Mouse (Mus musculus) kidney, postnatal 25 days (tissue): ENCODE results near the gene Srsf2.
A peak's percentile ranks its signal among the peaks of the same experiment; 100 is the strongest.
"Not testable (repeated sequence)": the region's sequence is repeated elsewhere in the genome, so short reads cannot be mapped to it uniquely, and the experiment has no call there.

Source experiments
- DNase-seq, 2 experiments: peaks; one replicate each; pipeline ENCODE4 v3.0.0; 2021; ENCODE audit warnings: mixed read lengths in 2 of 2

Gene Srsf2

DNA sequence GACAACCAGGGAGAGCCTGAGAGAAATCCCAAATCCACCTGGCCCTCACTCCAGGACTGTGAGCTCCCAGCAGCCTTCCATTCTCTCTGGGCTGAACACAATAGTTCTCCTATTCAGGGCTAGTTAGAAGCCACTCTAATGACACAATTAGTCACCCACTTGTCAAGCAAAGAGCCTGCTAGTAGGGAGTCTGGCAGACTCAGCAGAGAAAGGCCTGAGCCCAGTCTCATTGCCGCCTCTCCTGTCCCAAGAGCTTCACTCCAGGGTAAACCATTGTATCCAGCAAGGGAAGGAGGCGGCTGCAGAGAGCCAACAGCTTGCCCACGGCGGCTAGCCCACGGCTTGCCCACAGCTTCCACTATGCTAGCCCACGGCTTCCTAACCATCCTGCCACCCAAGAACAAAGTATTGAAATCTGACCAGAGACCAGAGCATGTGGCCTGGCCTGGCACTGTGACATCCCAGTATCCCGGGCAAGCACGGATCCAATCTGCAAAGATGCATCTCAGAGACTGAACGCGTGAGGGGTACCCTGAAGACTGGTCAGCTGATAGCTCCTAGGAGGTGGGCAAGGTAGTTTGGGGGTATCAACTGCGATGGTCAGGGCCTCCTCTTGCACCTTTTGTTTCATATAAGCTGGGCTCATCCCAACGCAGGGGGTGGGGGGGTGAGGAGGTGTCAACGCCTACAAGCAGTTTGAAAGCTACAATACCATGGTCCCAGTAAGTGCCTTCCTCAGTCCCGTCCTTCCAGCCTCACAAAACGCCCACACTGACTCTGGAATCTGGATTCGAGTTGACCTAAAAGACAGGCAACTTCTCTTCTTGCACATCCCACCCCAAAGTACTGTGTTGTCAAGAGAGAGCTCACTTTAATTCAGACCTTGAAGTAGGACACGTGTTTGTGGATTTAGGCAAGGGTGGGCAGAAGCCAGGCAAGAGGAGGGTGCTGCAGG lies 26.1 kb downstream of the Srsf2 start:
- DNase-seq, result no peak

- no peak for DNase-seq
These were observed 27.7 kb downstream of the Srsf2 start for GRCm38 (mm10) chr11:116825230-116825629.

- not testable (repeated sequence) for DNase-seq
These were observed 29.0 kb downstream of the Srsf2 start for GRCm38 (mm10) chr11:116823885-116824284.

GRCm38 (mm10) chr11:116823255-116823654 lies 29.6 kb downstream of the Srsf2 start:
- DNase-seq, result no peak

DNA sequence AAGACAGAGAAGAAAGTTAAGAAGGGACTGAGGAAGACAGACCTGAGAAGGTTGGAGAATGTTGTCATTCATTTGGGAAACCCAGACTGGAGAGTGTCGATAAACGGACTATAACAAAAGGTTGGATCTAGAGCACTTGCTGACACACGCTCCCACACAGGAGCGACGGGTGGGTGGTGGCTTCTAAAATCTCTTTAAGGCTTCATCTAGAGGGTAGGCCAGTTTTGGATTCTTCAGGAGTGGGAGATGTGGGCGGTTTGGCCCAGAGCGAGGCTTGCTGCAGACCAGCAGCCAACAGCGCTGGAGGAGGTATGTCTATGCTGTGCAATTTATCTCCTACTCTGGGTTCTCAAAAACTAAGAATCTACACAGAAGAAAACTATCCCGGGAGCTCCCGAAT lies 30.3 kb downstream of the Srsf2 start:
- no peak for DNase-seq

DNA sequence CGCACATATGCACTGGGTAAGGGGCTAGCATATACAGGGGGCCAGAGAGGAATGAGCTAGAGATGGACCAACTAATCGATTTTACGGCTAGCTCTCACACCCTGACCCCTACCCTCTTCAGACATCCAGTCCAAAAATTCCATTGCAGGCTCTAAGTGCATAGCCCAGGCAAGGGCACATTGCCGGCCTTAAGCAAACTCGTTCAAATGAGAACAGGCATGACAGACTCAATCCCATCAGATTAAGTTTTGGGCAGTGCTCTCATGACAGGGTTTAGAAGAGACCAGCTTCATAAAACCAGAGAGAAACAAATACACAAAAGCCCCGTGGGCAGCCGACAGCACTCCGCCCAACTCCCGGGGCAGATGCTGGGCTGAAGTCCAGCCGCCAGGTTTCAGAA lies 30.7 kb downstream of the Srsf2 start:
- no peak for DNase-seq

- DNase-seq, result no peak
These were observed 31.6 kb downstream of the Srsf2 start for GRCm38 (mm10) chr11:116821057-116821940.

- DNase-seq, result no peak
These were observed 32.8 kb downstream of the Srsf2 start for GRCm38 (mm10) chr11:116819932-116820593.

GRCm38 (mm10) chr11:116818722-116819121 lies 34.2 kb downstream of the Srsf2 start:
- DNase-seq, result peak in 1 of 2 experiments; percentile 68

- no peak for DNase-seq
These were observed 35.3 kb downstream of the Srsf2 start for GRCm38 (mm10) chr11:116817567-116817966.

GRCm38 (mm10) chr11:116816769-116817168 lies 36.1 kb downstream of the Srsf2 start:
- DNase-seq, result no peak

- DNase-seq, result no peak
These were observed 37.9 kb downstream of the Srsf2 start for GRCm38 (mm10) chr11:116814884-116815415.

DNA sequence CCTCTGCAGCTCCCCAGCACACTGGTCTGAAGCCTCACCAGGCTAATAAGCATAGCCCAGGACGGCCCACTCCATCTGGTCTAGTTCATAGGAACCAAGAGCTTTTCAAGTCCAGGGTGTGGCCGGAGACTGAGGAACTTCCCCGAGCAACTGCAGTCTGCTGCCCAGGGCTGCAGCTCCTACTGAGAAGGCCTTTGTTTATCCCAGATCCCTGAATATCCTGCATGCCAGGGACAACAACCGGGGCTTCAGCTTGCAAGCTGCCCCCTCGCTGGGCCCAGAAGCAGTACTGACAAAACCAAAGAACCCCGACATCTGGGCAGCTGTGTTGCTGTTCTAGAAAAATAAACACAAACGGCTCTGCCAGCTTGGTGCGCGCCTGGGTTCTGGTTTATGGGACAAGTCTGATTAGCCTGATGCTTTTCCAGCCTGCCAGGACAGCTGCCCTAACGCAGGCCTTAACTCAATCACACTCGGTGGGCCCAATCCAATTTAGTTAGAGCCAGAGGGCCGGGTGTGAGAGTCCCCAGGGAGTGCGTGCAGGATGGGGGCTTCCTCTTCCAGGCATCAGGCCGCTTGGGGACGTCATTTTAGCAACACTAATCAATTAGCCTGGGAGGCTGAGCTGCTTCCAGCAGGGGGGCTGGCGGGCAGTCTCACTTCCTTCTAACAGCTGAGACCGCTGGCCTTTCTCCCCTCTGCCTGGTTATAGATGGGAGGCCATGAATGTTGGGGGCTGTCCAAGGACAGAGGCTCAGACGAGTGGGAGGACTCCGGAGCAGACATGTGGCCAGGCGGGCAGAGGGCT lies 38.6 kb downstream of the Srsf2 start:
- DNase-seq, result peak; percentile 65 to 85

- DNase-seq, result no peak
These were observed 39.3 kb downstream of the Srsf2 start for GRCm38 (mm10) chr11:116813610-116814009.

GRCm38 (mm10) chr11:116812793-116813529 lies 39.9 kb downstream of the Srsf2 start:
- DNase-seq, result peak; percentile 39 to 71

DNA sequence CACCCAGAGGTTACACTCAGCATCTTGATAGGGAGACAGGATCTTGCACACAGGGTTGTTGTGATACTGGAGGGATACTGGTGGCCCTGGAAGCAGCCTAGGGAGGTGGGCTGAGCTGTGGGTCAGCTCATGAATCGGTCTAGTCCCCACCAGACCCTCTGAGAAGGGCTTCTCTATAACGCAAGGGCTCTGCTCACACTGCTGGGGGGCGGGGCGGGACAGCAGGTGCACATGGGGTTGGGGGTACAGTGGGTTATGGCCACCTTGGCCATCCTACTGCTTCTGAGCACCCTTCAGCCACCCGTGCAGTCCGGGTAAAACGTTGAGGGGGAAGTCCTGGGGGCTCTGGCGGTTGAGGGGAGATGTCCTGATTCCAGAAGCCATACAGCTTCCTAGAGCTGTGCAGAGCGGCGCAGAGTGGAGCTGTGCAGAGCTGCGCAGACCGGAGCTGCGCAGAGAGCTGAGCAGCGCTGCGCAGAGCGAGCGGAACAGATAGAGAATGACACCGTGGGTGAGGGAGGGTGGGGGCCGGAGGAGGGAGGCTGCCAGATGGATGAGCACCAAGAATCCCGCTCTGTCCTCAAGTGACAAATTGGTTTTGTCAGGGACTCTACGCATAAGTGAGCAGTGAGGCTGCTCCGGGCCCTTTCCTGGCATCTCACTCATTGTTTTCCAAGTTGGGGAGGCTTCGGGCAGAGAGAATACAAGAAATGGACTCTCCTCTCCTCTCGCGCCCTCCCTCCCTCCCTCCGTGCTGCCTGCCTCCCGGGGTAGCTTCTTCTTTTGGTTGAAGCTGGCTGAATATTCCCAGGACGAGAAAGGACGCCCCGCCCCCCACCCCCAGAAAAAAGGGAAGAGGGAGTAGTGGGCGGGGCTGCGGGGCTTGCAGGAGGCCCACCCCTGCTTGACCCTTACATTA lies 41.7 kb downstream of the Srsf2 start:
- DNase-seq, result peak; percentile 55 to 69

GRCm38 (mm10) chr11:116810528-116810927 lies 42.4 kb downstream of the Srsf2 start:
- DNase-seq, result no peak

DNA sequence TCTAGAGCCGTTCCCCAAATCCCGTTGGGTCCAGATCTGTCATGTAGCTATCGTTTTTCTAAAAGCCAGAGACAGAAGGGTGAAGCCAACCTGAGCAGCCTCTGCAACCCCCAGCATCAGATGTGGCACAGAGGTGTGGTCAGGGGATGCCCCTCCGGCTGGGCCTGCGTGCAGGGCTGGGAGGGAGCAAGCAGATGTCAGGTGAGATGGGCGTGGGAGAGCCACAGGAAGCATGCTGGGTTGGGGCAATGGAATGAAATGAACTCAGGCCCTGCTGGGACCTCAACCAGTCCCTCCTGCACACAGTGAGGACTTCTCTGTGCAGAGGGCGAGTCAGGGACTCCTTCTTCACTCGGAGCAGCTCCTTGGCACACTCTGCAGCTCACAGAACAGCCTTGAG lies 43.4 kb downstream of the Srsf2 start:
- DNase-seq, result no peak

- no peak for DNase-seq
These were observed 44.0 kb downstream of the Srsf2 start for GRCm38 (mm10) chr11:116808811-116809395.
